Mouse (Mus musculus) hindlimb bud, embryonic 11.5 days (tissue): ENCODE measurements around the gene Pcbp4.

Experiments used
- DNase-seq: peaks from one replicate; pipeline ENCODE4 v3.0.0-alpha.2; 2012; ENCODE audit warnings: low read depth, low spot score; ENCODE audit errors: extremely low spot score

Gene Pcbp4

DNA sequence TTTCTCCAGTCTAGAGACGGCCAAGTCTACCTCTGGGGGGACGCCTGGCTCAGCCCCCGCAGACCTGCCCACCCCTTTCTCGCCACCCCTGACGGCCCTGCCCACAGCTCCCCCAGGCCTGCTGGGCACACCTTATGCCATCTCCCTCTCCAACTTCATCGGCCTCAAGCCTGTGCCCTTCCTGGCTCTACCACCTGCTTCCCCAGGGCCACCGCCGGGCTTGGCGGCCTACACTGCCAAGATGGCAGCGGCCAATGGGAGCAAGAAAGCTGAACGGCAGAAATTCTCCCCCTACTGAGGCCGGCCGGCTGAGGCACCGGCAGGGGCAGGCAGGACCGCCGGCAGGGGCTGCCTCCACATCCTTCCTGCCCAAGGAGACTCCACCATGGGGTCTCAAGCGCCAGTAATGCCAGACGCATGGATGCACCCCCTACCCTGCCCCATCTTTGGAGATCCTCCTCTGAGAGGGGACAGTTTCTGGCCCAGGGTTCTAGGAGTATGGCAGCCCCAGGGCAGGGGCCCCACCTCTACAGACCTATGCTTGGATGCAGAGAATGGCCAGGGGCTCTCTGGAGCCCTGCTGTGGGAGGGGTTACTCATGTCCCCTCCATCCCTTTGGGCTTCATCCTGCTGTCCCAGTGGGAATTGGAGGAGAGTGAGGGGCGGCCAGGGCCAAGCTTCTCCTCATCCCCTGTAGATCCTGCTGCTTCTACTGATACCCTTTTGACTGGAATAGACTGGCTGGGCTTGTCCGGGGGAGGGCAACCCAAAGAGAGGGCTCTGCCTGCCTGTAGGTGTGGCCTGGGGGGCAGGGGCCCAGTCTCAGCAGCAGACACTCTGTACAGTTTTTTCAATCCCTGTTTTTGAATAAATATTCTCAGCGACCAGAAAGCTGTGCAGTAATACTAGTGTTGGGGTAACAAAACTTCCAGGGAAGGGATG is 10.3 kb downstream of the Pcbp4 start:
- no peak for DNase-seq

DNA sequence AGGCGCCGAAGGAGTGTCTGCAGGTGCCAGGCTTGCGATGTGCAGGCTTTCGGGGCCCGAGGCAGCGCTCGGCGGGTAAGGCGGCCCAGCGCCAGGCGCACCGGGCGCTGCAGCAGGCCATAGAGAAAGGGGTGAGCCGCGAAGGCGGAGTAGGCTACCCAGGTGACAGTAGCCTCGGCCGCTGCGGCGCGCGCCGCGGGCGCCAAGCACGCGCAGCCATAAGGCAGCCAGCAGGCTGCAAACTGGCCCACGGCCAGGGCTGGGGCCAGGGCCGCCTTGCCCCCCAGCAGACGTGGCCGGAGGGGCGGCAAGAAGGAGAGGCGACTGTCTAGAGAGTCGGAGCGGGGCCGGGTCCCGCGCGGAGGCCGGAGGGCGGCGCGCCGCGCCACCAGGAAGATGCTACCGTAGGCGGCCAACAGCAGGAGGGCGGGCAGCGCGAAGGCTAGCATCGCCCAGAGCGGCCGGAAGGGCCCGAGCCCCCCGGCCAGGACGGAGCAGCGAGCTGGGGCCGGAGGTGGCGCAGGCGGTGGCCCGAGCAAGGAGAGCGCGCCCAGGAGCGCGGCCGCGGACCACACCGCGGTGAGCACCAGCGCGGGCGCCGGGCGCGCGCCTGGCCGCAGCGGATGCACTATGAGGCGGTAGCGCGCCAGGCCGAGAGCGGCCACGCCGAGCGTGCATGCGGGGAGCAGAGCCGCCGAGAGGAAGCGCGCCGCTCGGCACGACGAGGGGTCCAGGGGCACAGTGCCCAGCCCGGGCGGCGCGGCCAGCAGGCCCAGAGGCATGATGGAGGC is 11.9 kb downstream of the Pcbp4 start:
- DNase-seq = no peak

DNA sequence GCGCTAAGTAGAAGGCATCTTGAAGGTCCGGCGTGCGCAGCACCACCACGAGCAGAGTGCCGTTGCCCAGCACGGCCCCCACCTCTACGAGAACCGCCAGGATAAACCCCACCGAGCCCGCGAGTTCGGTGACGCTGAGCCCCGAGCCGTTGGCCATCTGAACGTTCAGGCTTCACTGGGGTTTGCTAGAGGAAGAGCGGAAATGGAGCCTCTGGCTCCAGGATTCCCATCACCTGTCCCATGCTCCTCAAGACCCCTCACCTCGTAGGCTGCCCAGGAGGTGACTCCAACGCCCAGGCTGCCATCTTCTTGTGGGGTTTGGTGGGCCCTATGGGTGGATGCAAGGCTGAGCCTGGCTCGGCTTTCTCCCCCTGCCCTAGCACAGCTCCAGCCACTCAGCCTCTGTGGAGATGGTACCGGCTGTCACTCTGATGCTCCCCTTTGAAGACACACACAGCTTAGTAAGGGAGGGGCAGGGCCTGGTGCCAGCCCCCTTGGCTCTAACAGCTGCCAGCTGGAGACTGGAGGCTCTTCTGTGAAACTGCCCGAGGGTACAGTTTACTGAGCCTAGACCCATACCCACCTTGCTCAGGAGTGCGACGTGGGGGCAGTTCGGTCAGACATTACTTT is 12.6 kb downstream of the Pcbp4 start, which contains the start of gene Gpr62:
Gene Gpr62 (minus strand): TSS at position 368 of the 630 bp plus-strand sequence.
- no peak for DNase-seq

DNA sequence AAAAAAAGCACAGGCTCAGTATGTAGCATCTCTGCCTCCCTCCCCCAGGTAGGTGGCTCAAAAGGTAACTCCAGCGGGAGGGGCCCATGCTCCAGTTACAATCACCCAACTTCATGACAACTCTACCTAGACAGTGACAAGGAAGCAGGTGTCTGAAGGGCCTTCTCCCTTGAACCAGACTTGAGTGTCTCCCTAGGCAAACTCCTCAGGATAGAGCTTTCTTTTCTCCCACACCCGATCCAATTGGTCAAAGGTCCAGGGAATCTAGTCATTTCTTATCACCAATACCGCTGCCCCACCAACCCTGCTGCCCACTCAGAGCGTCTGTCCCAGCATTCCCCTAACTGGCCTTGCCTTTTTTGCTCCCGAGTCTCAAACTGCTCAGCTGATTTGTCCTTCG is 13.6 kb downstream of the Pcbp4 start:
- no peak for DNase-seq

DNA sequence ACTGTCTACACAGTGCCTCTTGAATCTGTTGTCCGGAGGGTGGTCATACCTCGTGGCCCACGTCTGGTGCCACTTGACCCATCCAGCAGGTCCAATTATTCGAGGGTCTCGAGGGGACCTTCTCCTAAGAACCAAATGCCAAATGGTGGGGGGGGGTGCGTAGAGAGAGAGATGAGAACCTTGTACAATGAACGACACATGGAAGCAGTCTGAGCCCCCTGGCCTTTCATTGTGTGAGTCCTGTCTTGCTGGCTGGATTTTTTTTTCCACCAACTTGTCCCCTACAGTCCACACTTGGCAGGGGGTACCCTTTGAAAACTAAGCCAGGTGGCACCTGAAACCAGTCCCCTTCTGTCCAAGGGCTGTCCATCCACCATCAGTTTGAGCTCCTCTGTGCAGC is 14.7 kb downstream of the Pcbp4 start:
- no peak for DNase-seq

DNA sequence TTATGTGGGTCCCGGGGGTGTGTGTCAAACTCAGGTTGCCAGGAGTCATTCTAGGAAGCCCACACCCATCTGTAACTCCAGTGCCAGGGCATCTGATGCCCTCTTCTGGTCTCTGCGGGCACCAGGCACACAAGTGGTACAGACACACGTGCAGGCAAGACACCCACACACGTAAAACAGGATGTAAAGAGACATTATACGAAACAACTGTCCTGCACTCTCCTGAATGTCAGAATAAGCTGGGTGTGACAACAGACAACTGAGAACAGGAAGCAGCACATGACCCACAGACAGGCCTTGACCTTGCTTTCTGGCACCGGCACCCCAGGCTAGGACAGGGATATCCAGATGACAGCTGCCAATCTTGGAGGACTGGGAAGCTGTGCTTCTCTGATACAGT is 16.2 kb downstream of the Pcbp4 start:
- DNase-seq = no peak

DNA sequence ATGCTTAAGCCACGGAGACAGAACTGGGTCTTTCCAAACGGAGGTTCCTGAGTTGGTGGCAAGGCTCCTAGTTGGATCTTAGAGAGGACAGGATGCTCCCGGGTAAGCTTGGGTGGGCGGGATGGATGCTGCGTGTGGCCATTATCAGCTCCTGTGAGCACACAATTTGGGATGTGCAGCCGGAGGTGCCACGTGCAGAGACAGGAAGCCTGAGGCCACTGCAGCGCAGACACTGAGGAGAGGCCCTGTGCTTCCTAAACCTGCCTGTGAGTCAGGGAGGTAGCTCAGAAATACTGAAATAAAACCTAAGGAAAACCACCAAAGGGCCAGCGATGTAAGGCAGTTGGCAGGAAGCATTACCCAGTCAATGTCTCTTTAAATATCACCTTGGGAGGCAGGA is 16.7 kb downstream of the Pcbp4 start:
- DNase-seq = no peak

DNA sequence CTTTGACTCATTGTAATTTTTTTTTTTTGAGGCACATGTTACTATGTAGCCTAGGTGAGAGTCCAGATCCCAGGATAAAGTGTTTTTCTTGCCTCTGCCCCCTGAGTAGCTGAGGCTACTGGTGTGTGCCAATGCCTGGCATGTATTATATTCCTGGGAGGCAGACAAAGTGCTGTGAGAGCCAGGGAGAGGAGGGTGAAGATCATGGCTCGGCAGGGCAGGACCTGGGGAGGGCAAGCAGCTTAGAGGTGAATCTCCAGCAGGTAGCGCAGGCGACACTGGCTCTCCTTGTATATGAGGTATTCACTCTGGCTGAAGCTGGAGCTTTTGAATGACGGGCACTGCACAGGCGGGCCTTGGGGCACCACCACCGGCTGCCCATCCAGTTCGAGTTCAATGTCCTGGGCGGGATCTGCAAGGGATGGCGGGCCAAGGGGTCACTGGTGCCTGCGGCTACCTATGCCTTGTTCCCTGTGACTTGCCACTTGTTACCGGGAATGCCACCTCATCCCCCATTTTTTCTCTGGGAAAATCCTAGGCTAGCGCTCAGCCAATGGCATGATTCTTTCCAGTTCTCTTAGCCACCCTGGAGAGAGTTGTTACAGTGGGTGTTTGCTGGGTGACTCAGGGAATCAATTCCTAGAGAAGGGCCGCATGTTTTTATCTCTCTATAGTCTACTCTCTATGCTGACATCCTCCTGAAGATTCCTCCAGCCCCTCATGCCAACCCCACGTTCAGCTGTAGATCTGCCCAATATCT is 18.1 kb downstream of the Pcbp4 start:
- no peak for DNase-seq

DNA sequence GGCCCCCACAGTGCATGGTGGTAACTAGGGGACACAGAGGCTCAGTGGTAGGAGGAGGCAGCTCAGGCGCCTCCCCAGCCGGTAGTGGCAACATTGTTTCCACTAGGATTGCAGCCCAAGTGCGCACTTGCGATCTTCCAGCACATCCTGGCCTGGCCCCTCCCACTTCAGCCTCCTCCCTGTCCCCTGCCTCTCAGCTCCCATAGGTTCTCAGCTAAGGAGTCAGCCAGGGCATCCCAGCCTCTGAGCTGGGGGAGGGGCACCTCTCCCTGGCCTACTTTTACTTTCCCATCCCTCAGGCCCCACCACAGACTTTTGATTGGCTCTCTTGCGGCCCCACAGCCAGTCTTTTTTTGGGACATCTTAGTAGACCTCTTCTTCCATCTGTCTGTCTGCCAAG is 18.8 kb downstream of the Pcbp4 start:
- DNase-seq = no peak

DNA sequence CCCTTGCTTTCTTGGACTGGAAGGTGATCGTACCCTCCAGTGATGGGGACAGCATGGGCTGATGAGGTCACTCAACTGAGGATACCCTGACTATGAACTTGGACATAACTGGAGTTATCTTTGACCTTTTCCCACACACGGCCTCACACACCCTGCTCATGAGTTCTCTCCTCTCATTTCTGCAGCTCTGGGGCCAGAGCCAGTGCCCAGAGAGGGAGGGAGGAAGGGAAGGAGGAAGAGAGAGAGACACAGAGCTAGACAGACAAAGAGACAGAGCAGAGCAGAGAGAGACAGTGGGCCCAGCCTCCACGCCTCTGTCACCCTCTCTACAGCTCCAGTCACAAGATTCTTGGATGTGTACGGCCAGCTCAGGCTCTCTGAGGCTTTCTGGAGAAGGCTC is 19.2 kb downstream of the Pcbp4 start:
- no peak for DNase-seq

DNA sequence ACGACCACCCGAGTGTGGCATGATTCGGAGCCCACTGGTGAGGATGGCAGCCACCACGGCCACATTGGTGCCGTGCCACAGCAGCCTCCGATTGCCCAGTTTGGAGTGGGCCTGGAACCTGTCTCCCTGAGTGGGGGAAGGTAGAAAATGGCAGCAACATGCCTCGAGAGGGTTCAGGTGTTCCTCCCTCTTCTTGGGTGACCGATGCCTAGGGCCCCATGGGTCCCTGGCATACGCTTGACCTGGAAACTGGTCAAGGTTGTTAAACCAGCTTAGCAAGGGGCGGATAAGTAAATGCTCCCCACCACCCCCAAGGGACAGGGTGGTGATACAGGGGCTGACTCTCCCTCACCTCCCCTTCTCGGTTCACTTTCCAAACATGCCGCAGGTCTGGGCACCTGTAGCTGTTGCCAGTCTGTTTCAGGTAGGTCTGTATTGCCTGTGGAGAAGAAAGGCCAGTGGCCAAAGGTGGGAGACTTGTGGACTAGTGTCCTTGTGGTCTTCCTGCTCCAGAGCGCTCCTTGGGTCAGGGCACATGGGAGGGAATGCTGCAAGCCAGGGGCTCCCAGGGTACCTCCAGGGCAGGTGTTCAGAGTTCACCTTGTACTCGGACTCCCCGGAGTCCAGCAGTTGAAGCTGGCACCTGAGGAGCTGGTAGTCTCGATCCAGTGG is 20.1 kb downstream of the Pcbp4 start:
- DNase-seq = no peak

DNA sequence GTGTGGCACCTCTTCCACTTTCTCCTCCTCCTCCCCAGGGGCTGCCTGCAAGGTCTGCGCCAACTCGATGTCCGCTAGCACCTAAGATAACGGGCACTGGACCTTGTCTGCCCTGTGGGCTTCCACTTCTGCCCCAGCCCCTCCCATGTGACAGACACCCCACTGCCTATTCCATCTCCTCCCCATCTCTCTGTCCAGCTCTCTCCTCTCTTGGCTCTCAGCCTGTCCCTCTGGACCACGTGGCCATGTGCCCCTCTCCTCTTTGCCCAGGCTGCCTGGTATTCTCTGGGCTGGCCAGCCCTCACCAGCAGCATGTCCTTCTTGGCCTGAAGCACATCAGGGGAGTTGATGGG is 20.6 kb downstream of the Pcbp4 start:
- no peak for DNase-seq

DNA sequence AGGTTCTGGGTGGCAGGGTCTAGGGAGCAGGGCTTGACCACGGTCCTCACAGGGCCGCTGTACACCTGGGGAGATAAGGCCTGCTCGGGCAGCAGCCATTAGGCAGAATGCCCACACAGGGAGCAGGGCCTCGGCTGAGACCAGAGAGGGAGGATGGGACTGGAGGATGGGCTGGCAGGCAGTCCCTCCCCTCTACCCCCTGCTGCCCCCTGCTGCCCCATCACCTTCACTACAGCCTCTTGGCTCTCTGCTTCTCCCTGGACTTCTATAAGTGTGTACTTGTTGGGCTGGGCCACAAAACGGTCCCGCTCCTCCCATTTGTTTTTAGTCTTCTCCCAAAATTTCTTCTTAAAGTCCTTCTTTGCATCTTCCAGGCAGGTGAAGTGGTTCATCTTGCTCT is 21.4 kb downstream of the Pcbp4 start:
- DNase-seq = no peak

DNA sequence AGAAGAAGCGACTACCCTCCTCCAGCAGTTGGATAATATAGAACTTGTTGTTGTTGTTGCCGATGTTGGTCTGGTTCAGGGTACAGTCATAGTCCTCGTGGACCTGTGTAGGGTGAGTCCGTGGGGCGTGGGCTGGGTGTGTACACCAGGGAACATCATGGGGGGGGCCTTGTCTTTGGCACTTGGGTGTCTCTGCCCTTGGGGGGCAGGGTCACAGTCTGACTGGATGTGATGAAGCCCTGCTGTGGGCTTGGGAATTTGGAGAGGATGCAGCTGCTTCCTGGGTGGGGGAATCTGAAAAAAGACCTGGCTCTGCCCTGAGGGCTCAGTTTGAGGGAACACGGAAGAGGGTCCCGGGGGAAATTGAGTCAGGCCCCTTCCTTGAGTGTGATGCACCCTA is 22.0 kb downstream of the Pcbp4 start:
- DNase-seq = no peak

DNA sequence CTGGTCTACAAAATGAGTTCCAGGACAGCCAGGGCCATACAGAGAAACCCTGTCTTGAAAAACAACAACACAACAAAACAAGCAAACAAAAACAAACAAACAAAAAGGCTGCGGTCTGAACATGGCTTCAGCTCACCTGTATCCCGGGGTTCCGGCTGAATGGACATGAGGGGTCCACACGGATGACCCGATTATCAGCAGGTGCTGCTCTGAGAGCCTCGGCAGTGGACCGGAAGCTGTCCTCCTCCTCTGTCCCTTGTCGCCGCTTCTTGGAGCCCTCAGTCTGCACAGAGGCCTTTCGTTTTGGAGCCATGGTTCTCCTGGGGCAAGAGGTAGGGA is 22.5 kb downstream of the Pcbp4 start, which contains the start of gene Rrp9:
Gene Rrp9 (plus strand): TSS at position 301 of the 339 bp plus-strand sequence.
- no peak for DNase-seq

DNA sequence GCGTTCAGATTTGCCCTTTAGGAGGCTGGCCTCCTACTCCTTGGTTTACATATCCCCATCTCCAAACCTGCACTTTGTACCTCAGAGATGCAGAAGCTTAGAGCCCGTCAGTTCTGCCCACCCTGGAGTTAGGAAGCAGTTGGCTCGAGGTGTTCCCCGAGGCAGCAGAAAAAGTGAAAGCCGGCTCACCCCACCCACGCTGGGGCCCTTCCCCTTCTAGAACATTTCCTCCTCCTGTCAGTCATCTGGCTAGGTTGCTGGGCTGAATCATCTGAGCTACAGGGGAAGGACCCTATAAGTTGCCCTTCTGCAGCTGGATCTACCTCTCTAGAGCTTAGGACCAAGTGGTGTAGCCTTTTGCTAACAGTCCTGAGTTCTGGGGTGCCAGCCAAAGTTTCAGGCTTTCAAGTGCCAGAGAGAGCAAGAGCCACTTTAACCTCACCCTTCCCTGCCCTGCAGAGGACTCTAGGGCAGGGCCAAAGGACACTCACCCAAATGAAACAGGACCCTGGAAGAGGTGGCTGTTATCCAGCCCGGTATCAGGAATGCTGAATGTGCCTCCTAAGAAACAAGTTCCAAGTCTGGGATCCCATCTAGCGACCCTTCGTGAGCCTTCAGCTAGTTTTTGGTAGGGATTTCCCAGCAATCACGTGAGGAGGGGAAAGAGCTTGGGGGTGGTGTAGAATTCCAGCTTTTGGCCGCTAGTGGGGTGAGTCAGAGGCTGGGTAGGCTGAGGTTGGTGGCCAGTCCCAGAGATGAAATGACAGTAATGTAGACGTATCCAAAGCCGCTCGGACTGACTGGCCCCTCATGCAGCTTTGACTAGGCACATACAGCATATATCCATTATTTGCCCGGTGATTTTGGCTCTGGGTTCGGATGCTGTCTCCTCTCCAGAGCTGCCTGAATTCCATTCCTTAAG is 23.2 kb downstream of the Pcbp4 start:
- no peak for DNase-seq

DNA sequence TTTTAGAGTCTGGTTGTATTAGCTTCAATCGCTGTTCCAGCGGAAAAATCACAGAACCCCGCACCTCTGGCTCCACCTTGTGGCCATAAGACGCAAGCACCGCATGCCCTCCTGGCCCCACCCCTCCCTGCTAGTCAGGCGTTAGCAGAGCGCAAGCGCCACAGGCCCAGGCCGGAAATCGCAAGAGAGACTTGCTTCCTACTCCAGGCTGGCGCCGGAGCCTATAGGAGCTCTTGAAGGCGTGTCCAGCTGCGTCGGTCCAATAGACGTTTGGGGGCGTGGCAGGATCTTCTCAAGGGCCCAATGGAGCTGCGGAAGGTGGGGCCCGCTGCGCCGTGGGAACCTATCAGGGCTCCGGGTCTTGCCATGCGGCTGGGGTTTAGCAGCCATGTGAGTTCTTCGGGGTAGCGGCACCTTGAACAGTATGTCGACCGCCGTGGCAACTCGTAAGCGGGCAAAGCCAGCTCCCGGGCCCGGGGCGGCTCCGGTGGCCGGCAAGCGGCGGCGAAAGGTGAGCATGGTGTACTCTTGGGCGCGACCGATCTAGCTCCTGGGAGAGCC is 23.9 kb downstream of the Pcbp4 start, which contains the start of gene Parp3:
Gene Parp3 (minus strand): TSS at position 26 of the 561 bp plus-strand sequence.
- peak; percentile 94 for DNase-seq

DNA sequence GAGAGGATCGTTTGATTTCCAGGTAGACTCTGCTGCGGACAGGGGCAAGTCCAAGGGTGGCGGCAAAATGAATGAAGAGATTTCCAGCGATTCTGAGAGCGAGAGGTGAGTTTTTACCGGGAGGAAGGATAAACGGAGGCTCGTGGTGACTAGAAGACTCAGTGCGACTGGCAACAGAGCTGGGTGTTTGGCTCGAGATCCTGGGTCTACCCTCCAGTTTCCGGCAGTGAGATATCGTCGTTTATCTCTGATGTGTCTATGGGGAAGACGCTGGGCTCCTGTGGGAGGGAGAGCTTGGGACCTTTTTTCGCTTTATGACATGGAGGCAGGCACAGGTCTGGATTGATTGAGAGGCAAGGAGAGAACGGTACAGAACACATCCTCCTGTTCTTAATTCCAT is 24.6 kb downstream of the Pcbp4 start:
- DNase-seq = no peak

DNA sequence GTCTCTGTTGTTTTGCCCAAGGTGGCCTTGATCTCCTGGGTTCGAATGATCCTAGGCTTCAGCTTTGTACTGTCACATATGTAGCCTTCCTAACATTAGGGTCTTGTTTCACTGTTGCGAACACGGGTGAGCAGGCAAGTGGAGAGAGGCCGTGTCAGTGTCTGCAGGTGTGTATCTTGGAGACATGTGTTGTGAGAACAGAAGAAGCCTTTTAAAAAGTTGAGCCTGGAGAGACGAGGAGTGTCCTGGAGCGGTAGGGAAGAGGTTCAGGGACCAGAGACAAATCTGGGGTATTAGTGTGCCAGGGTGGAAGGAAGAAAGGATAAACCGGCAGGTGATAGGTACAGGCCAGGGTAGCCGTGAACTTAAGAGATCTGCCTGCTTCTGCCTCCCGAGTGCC is 25.0 kb downstream of the Pcbp4 start:
- DNase-seq = no peak
